ENCODE assay signal across 11 mouse cellular contexts in the genomic region with DNA sequence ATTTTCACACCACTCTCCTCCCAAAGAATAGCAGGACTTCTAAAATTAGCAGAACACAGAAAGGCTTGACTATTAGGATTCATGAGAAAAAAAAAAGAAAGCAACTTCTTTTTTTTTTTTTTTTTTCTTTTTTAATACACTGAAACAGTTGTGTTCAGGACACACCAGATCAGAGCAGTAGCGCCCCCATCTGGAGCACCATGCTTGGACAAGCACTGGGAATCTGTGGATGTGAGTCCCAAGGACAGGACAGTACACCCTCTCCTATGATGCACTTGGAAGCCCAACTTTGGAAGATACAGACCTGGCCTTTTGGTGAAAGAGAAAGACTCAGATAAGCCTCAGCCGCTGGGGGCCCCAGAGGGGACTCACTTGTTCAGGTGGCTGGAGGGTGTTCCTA. TPM values are rescaled to one million over a fixed set of nuclear protein-coding genes. Genes with fewer than 3 reads are reported as not detected.
DNase-seq lines count a peak whose midpoint lies in the region; ATAC-seq and TF ChIP-seq lines count a peak whose summit lies in the region.
"Had no signal": no experiment of that assay in that cellular context is flagged by ENCODE, and none has a peak within 500 bp of the region (broad histone marks: within the 10 kb centered on the region; RNA-seq: fewer than 3 reads in every experiment).

No protein-coding gene starts in this region.

- H3K27ac ChIP-seq in cerebellum, adult 2 months (ENCODE audit: insufficient read depth, low read length) = no peak overlapping the region
- no peak overlapping the region for H3K27ac ChIP-seq in hindbrain, postnatal 0 days
- no peak overlapping the region for H3K27ac ChIP-seq in hindbrain, embryonic 11.5 days (ENCODE audit: low read depth, low read length)
- H3K27ac ChIP-seq in liver, postnatal 0 days (ENCODE audit: low read depth) = no peak overlapping the region
- H3K27ac ChIP-seq in liver, embryonic 11.5 days (ENCODE audit: low read depth, low read length) = no peak overlapping the region
- H3K27ac ChIP-seq in ES-E14 (ENCODE audit: insufficient read depth, low read depth, low read length, poor library complexity, severe bottlenecking) = no peak overlapping the region
- H3K27ac ChIP-seq: forebrain, embryonic 13.5 days; limb, embryonic 13.5 days had no signal

- no peak overlapping the region for H3K9ac ChIP-seq in hindbrain, postnatal 0 days (replicated peaks; ENCODE audit: low read length)
- H3K9ac ChIP-seq in hindbrain, embryonic 11.5 days (ENCODE audit: low read depth, low read length) = no peak overlapping the region
- no peak overlapping the region for H3K9ac ChIP-seq in liver, postnatal 0 days (replicated peaks)
- no peak overlapping the region for H3K9ac ChIP-seq in liver, embryonic 11.5 days (ENCODE audit: low read depth, low read length)
- H3K9ac ChIP-seq in ES-E14 (ENCODE audit: insufficient read depth, low read depth, low read length, poor library complexity, severe bottlenecking) = no peak overlapping the region
- H3K9ac ChIP-seq: forebrain, embryonic 13.5 days; limb, embryonic 13.5 days had no signal

- peaks cover 10% of the 10 kb centered on the region for H3K4me1 ChIP-seq in cerebellum, adult 2 months (ENCODE audit: control insufficient read depth, insufficient read depth, low read length)
- H3K4me1 ChIP-seq in hindbrain, postnatal 0 days (ENCODE audit: insufficient read depth, low read length) = no peaks in the 10 kb centered on the region
- peaks cover 2% of the 10 kb centered on the region; the same call in 1 of the 2 replicates for H3K4me1 ChIP-seq in hindbrain, embryonic 11.5 days (replicated peaks; ENCODE audit: control insufficient read depth, insufficient read depth, low read length)
- H3K4me1 ChIP-seq in liver, postnatal 0 days (ENCODE audit: insufficient read depth) = no peaks in the 10 kb centered on the region
- H3K4me1 ChIP-seq in liver, embryonic 11.5 days (replicated peaks; ENCODE audit: control insufficient read depth, insufficient read depth, low read length) = peaks cover 3% of the 10 kb centered on the region; the same call in 1 of the 2 replicates
- H3K4me1 ChIP-seq in ES-E14 (ENCODE audit: control insufficient read depth in 2 of 2, insufficient read depth in 2 of 2, low read length in 2 of 2, poor library complexity in 1 of 2) = no peaks in the 10 kb centered on the region; a peak in 1 of 4 replicates

- in situ Hi-C loops in ES-E14 (cut with MboI; ENCODE audit: low sequenced_read_pairs in 2 of 2, unreplicated experiment in 2 of 2) = no loop called here

- H3K36me3 ChIP-seq in hindbrain, postnatal 0 days (ENCODE audit: insufficient read depth, low read length) = no peaks in the 10 kb centered on the region
- H3K36me3 ChIP-seq in hindbrain, embryonic 11.5 days (ENCODE audit: control insufficient read depth, insufficient read depth, low read length) = no peaks in the 10 kb centered on the region
- H3K36me3 ChIP-seq in liver, postnatal 0 days (replicated peaks; ENCODE audit: insufficient read depth, low read length) = no peaks in the 10 kb centered on the region
- no peaks in the 10 kb centered on the region for H3K36me3 ChIP-seq in liver, embryonic 11.5 days (ENCODE audit: control insufficient read depth, insufficient read depth, low read length)
- no peaks in the 10 kb centered on the region for H3K36me3 ChIP-seq in ES-E14 (ENCODE audit: control insufficient read depth, insufficient read depth, low read length, poor library complexity, severe bottlenecking)
- H3K36me3 ChIP-seq: limb, embryonic 13.5 days had no signal

- H3K27me3 ChIP-seq in cerebellum, adult 2 months (ENCODE audit: control insufficient read depth, insufficient read depth, low read length) = no peaks in the 10 kb centered on the region
- no peaks in the 10 kb centered on the region for H3K27me3 ChIP-seq in hindbrain, postnatal 0 days (ENCODE audit: insufficient read depth, low read length)
- H3K27me3 ChIP-seq in hindbrain, embryonic 11.5 days (ENCODE audit: control insufficient read depth, insufficient read depth, low read length) = no peaks in the 10 kb centered on the region
- 0 out of 2 replicates have a peak, but pooled peaks cover 3% of the 10 kb centered on the region for H3K27me3 ChIP-seq in liver, postnatal 0 days (ENCODE audit: insufficient read depth, low read length)
- H3K27me3 ChIP-seq in liver, embryonic 11.5 days (replicated peaks; ENCODE audit: control insufficient read depth, insufficient read depth, low read length) = no peaks in the 10 kb centered on the region
- H3K27me3 ChIP-seq: forebrain, embryonic 13.5 days; limb, embryonic 13.5 days had no signal

- 71% methylated on average over 2 of the region's 2 CpGs for WGBS in cerebellum, adult 2 months
- WGBS in hindbrain, postnatal 0 days = 61% methylated on average over 2 of the region's 2 CpGs
- WGBS in hindbrain, embryonic 11.5 days = 59% methylated on average over 2 of the region's 2 CpGs
- 66% methylated on average over 2 of the region's 2 CpGs for WGBS in liver, postnatal 0 days (ENCODE audit: insufficient replicate concordance)
- 38% methylated on average over 2 of the region's 2 CpGs for WGBS in liver, embryonic 11.5 days

- no peak for ATAC-seq in hindbrain, postnatal 0 days
- ATAC-seq in hindbrain, embryonic 11.5 days (ENCODE audit: low FRiP score) = no peak
- no peak for ATAC-seq in liver, postnatal 0 days
- no peak for ATAC-seq in liver, embryonic 11.5 days (replicated peaks; ENCODE audit: low FRiP score)
- ATAC-seq: forebrain, embryonic 13.5 days had no signal

- peak; percentile 21; the same call in 1 of the 2 replicates for TF ChIP-seq CTCF in cerebellum, adult 2 months (IDR thresholded peaks at IDR 0.05; ENCODE audit: borderline replicate concordance, insufficient read depth, low read depth, low read length)
- TF ChIP-seq CTCF in hindbrain, postnatal 0 days (IDR thresholded peaks at IDR 0.05; ENCODE audit: low read depth) = peak; percentile 37
- TF ChIP-seq CTCF in liver, postnatal 0 days (IDR thresholded peaks at IDR 0.05; ENCODE audit: low read depth) = peak; percentile 15; the same call in 1 of the 2 replicates

- TF ChIP-seq POLR2A in cerebellum, adult 2 months (IDR thresholded peaks at IDR 0.05; ENCODE audit: borderline replicate concordance, insufficient read depth, low read length) = no peak

- no peak overlapping the region for H3K4me3 ChIP-seq in cerebellum, adult 2 months (replicated peaks; ENCODE audit: insufficient read depth, low read depth, low read length)
- no peak overlapping the region for H3K4me3 ChIP-seq in hindbrain, postnatal 0 days (ENCODE audit: low read length)
- H3K4me3 ChIP-seq in hindbrain, embryonic 11.5 days (ENCODE audit: low read depth, low read length) = no peak overlapping the region
- H3K4me3 ChIP-seq in liver, postnatal 0 days (ENCODE audit: low read depth, low read length) = no peak overlapping the region
- no peak overlapping the region for H3K4me3 ChIP-seq in liver, embryonic 11.5 days (ENCODE audit: low read depth, low read length)
- H3K4me3 ChIP-seq in ES-E14 (ENCODE audit: insufficient read depth in 1 of 2, low read depth in 1 of 2, low read length in 2 of 2, poor library complexity in 1 of 2, severe bottlenecking in 1 of 2) = no peak overlapping the region
- H3K4me3 ChIP-seq: forebrain, embryonic 13.5 days; limb, embryonic 13.5 days had no signal

- H3K4me2 ChIP-seq in hindbrain, postnatal 0 days (ENCODE audit: low read depth, low read length) = no peak overlapping the region
- no peak overlapping the region for H3K4me2 ChIP-seq in hindbrain, embryonic 11.5 days (replicated peaks; ENCODE audit: low read depth, low read length)
- H3K4me2 ChIP-seq in liver, postnatal 0 days (ENCODE audit: low read depth, low read length) = no peak overlapping the region
- H3K4me2 ChIP-seq in liver, embryonic 11.5 days = no peak overlapping the region
- H3K4me2 ChIP-seq: forebrain, embryonic 13.5 days; limb, embryonic 13.5 days had no signal

- no peak for DNase-seq in cerebellum, adult 2 months
- DNase-seq in cerebellum, adult 9-11 months = no peak
- DNase-seq in hindbrain, postnatal 0 days (ENCODE audit: low spot score) = no peak
- no peak for DNase-seq in hindbrain, embryonic 11.5 days (ENCODE audit: low spot score)
- no peak for DNase-seq in liver, postnatal 0 days
- no peak for DNase-seq in liver, embryonic 11.5 days (ENCODE audit: low spot score)
- DNase-seq in ES-E14 (ENCODE audit: low read depth, low spot score) = no peak
- no peak for DNase-seq in natural killer cell, adult 2 months (ENCODE audit: low spot score in 2 of 2)
- DNase-seq: thymus, postnatal 25 days had no signal

- H3K9me3 ChIP-seq in hindbrain, postnatal 0 days (ENCODE audit: low read length) = no peaks in the 10 kb centered on the region
- H3K9me3 ChIP-seq in hindbrain, embryonic 11.5 days (ENCODE audit: control insufficient read depth, low read length) = no peaks in the 10 kb centered on the region
- no peaks in the 10 kb centered on the region for H3K9me3 ChIP-seq in liver, postnatal 0 days (ENCODE audit: low read length)
- H3K9me3 ChIP-seq in liver, embryonic 11.5 days (ENCODE audit: control insufficient read depth, low read length) = no peaks in the 10 kb centered on the region
- H3K9me3 ChIP-seq in ES-E14 (ENCODE audit: control insufficient read depth, insufficient read depth, low read depth, low read length) = no peaks in the 10 kb centered on the region
- H3K9me3 ChIP-seq: forebrain, embryonic 13.5 days; limb, embryonic 13.5 days had no signal

- TF ChIP-seq EP300 in liver, postnatal 0 days (IDR thresholded peaks at IDR 0.05; ENCODE audit: low read depth) = no peak

TF ChIP-seq in ES-E14, 5 proteins besides CTCF, POLR2A, EP300 and RAD21:
- peak; percentile 25; the same call in 1 of the 2 replicates for TF ChIP-seq ZNF384 (IDR thresholded peaks at IDR 0.05; ENCODE audit: low read depth, low read length)
- TF ChIP-seq ZC3H11A (IDR thresholded peaks at IDR 0.05; ENCODE audit: borderline replicate concordance, low read depth, low read length) = no peak
- TF ChIP-seq CHD2 (IDR thresholded peaks at IDR 0.05; ENCODE audit: low read depth, low read length) = no peak

RNA-seq across cellular contexts. Expression of a gene that starts 13.8 kb away (rescaled TPM):
- polyA plus RNA-seq in cerebellum, adult 2 months (2012; rRNA removed) = 12.5 and 13.5 TPM in 2 replicates
- 25.3 and 28.4 TPM in 2 replicates for total RNA-seq in hindbrain, postnatal 0 days (2014; rRNA removed)
- 14.6 and 18.1 TPM in 2 replicates for polyA plus RNA-seq in hindbrain, postnatal 0 days (2015; fragmentation: Nextera tagmentation; extraction: Ambion mirVana)
- polyA plus RNA-seq in hindbrain, embryonic 11.5 days (2014; fragmentation: Nextera tagmentation; extraction: Ambion mirVana) = 14.4 and 21.3 TPM in 2 replicates
- polyA plus RNA-seq in liver, postnatal 0 days (2015; fragmentation: Nextera tagmentation; extraction: Ambion mirVana) = 0.60 and 0.76 TPM in 2 replicates
- polyA plus RNA-seq in liver, embryonic 11.5 days (2014; fragmentation: Nextera tagmentation; extraction: Ambion mirVana) = 3.3 and 3.7 TPM in 2 replicates
- 1.6 and 2.1 TPM in 2 replicates for total RNA-seq in ES-E14 (2012; rRNA removed)
